Mouse (Mus musculus) neural tube, embryonic 13.5 days (tissue): Measurements from ENCODE around the gene Gpr143. TPM values are rescaled to one million over a fixed set of nuclear protein-coding genes. Genes with fewer than 3 reads are reported as not detected.

Experiments
- ATAC-seq: fragments of 200-750 bp; cut with Nextera tagmentation; 2 replicates; pipeline ENCODE4 v1.8.0; 2017; ENCODE audit warnings: low read depth, mild to moderate bottlenecking, moderate TSS enrichment, moderate library complexity
- H3K27ac ChIP-seq: fragments of 300-500 bp; sonication (generic); replicated peaks from 2 replicates; pipeline ENCODE4 v1.5.1; 2015; ENCODE audit warnings: moderate library complexity, mild to moderate bottlenecking, inconsistent platforms
- H3K27me3 ChIP-seq: fragments of 300-500 bp; sonication (generic); 2 replicates; pipeline ENCODE4 v1.6.1; 2015; ENCODE audit warnings: mild to moderate bottlenecking, inconsistent platforms
- H3K36me3 ChIP-seq: fragments of 300-500 bp; sonication (generic); 2 replicates; pipeline ENCODE4 v1.6.1; 2015; ENCODE audit warnings: mild to moderate bottlenecking, inconsistent platforms
- H3K4me1 ChIP-seq: fragments of 300-500 bp; sonication (generic); replicated peaks from 2 replicates; pipeline ENCODE4 v1.6.1; 2015; ENCODE audit warnings: inconsistent platforms
- H3K4me2 ChIP-seq: fragments of 300-500 bp; sonication (generic); 2 replicates; pipeline ENCODE4 v1.6.1; 2015; ENCODE audit warnings: inconsistent platforms, mild to moderate bottlenecking, moderate library complexity
- H3K4me3 ChIP-seq: fragments of 300-500 bp; sonication (generic); 2 replicates; pipeline ENCODE4 v1.5.1; 2015; ENCODE audit warnings: mild to moderate bottlenecking, inconsistent platforms
- H3K9ac ChIP-seq: fragments of 300-500 bp; sonication (generic); 2 replicates; pipeline ENCODE4 v1.6.1; 2015; ENCODE audit warnings: moderate library complexity, mild to moderate bottlenecking, inconsistent platforms
- H3K9me3 ChIP-seq: fragments of 300-500 bp; sonication (generic); 2 replicates; pipeline ENCODE4 v1.6.1; 2016; ENCODE audit warnings: inconsistent platforms
- WGBS: fragments of 180-500 bp; shearing (Covaris S2); methylation state at CpG from one replicate; pipeline ENCODE4 v1.1.7; 2015; 5-methylcytosine and 5-hydroxymethylcytosine counted together
- polyA plus RNA-seq: library from polyadenylated mRNA; unstranded; fragments of >200 nt; fragmentation: Nextera tagmentation; extraction: Ambion mirVana; gene quantifications from 2 replicates; pipeline ENCODE4 v1.2.1, GENCODE M21; 2015

The Gpr143 gene
- 0.18 and 0.77 TPM in 2 replicates for polyA plus RNA-seq

- Histone ChIP-seq H3K9me3 (no peaks in the 10 kb centered on the region), H3K4me3 (peak within 1 kb of the TSS; percentile 21), H3K4me1 (peaks cover 5% of the 10 kb centered on the region; the same call in 1 of the 2 replicates), H3K4me2 (peak within 1 kb of the TSS; percentile 51), H3K27ac (no peak within 1 kb of the TSS), H3K9ac (peak within 1 kb of the TSS; percentile 47), H3K27me3 (peaks cover 33% of the 10 kb centered on the region), H3K36me3 (no peaks in the 10 kb centered on the region)
- 23% methylated on average over 26 of the region's 26 CpGs for WGBS
- no peak for ATAC-seq
Observed at GRCm38 (mm10) chrX:152781720-152782403, at the start of gene Gpr143. Gene Gpr143 (plus strand): TSS chrX:152781921.

GRCm38 (mm10) chrX:152735283-152735682, 46.4 kb upstream of the Gpr143 start:
- Histone ChIP-seq H3K4me3 (no peak overlapping the region), H3K9me3 (no peaks in the 10 kb centered on the region), H3K27ac (no peak overlapping the region), H3K9ac (no peak overlapping the region), H3K4me1 (no peaks in the 10 kb centered on the region), H3K27me3 (peaks cover 44% of the 10 kb centered on the region), H3K36me3 (no peaks in the 10 kb centered on the region), H3K4me2 (no peak overlapping the region)
- no peak for ATAC-seq

- H3K4me3 ChIP-seq = no peak overlapping the region
- no peak for ATAC-seq
- H3K27me3 ChIP-seq = peaks cover 51% of the 10 kb centered on the region
- no peak overlapping the region for H3K9ac ChIP-seq
- WGBS = 74% methylated on average over 2 of the region's 2 CpGs
- H3K9me3 ChIP-seq = no peaks in the 10 kb centered on the region
- no peaks in the 10 kb centered on the region for H3K4me1 ChIP-seq
- H3K4me2 ChIP-seq = no peak overlapping the region
- H3K27ac ChIP-seq = no peak overlapping the region
- no peaks in the 10 kb centered on the region for H3K36me3 ChIP-seq
Observed at GRCm38 (mm10) chrX:152738191-152738590, 43.5 kb upstream of the Gpr143 start.

- Histone ChIP-seq H3K4me1 (no peaks in the 10 kb centered on the region), H3K36me3 (no peaks in the 10 kb centered on the region), H3K27me3 (peaks cover 57% of the 10 kb centered on the region), H3K4me3 (no peak overlapping the region), H3K9me3 (no peaks in the 10 kb centered on the region), H3K4me2 (no peak overlapping the region), H3K27ac (no peak overlapping the region), H3K9ac (no peak overlapping the region)
- no peak for ATAC-seq
- 73% methylated on average over 4 of the region's 4 CpGs for WGBS
Observed at GRCm38 (mm10) chrX:152738759-152739368, 42.9 kb upstream of the Gpr143 start.

- Histone ChIP-seq H3K27ac (no peak overlapping the region), H3K36me3 (no peaks in the 10 kb centered on the region), H3K4me1 (no peaks in the 10 kb centered on the region), H3K4me2 (no peak overlapping the region), H3K27me3 (peaks cover 63% of the 10 kb centered on the region), H3K9me3 (no peaks in the 10 kb centered on the region), H3K9ac (no peak overlapping the region), H3K4me3 (no peak overlapping the region)
- no peak for ATAC-seq
Observed at GRCm38 (mm10) chrX:152743642-152744041, 38.1 kb upstream of the Gpr143 start.

GRCm38 (mm10) chrX:152745925-152746324, 35.8 kb upstream of the Gpr143 start:
- Histone ChIP-seq H3K36me3 (no peaks in the 10 kb centered on the region), H3K9me3 (no peaks in the 10 kb centered on the region), H3K4me3 (no peak overlapping the region), H3K4me1 (no peaks in the 10 kb centered on the region), H3K27ac (no peak overlapping the region), H3K9ac (no peak overlapping the region), H3K4me2 (no peak overlapping the region), H3K27me3 (peaks cover 42% of the 10 kb centered on the region)
- ATAC-seq = no peak
- WGBS = 59% methylated on average over 2 of the region's 2 CpGs

- Histone ChIP-seq H3K4me3 (no peak overlapping the region), H3K27ac (no peak overlapping the region), H3K4me2 (no peak overlapping the region), H3K4me1 (no peaks in the 10 kb centered on the region), H3K9ac (no peak overlapping the region), H3K36me3 (no peaks in the 10 kb centered on the region), H3K27me3 (peaks cover 3% of the 10 kb centered on the region; the same call in 1 of the 2 replicates), H3K9me3 (no peaks in the 10 kb centered on the region)
- WGBS = 91% methylated on average over 1 of the region's 1 CpGs
- no peak for ATAC-seq
Observed at GRCm38 (mm10) chrX:152755819-152756218, 25.9 kb upstream of the Gpr143 start.

- H3K27ac ChIP-seq = no peak overlapping the region
- no peaks in the 10 kb centered on the region for H3K4me1 ChIP-seq
- 92% methylated on average over 5 of the region's 5 CpGs for WGBS
- ATAC-seq = no peak
- H3K9ac ChIP-seq = no peak overlapping the region
- no peak overlapping the region for H3K4me2 ChIP-seq
- H3K36me3 ChIP-seq = no peaks in the 10 kb centered on the region
- no peak overlapping the region for H3K4me3 ChIP-seq
- peaks cover 3% of the 10 kb centered on the region; the same call in 1 of the 2 replicates for H3K27me3 ChIP-seq
- no peaks in the 10 kb centered on the region for H3K9me3 ChIP-seq
Observed at GRCm38 (mm10) chrX:152756293-152756692, 25.4 kb upstream of the Gpr143 start.

GRCm38 (mm10) chrX:152762437-152762836, 19.3 kb upstream of the Gpr143 start:
- Histone ChIP-seq H3K4me3 (no peak overlapping the region), H3K4me2 (no peak overlapping the region), H3K9ac (no peak overlapping the region), H3K27me3 (peaks cover 10% of the 10 kb centered on the region), H3K9me3 (no peaks in the 10 kb centered on the region), H3K36me3 (no peaks in the 10 kb centered on the region), H3K27ac (no peak overlapping the region), H3K4me1 (no peaks in the 10 kb centered on the region)
- ATAC-seq = no peak
- WGBS = 31% methylated on average over 2 of the region's 2 CpGs

GRCm38 (mm10) chrX:152762855-152763254, 18.9 kb upstream of the Gpr143 start:
- no peak overlapping the region for H3K27ac ChIP-seq
- ATAC-seq = no peak
- no peaks in the 10 kb centered on the region for H3K9me3 ChIP-seq
- H3K4me1 ChIP-seq = no peaks in the 10 kb centered on the region
- peaks cover 14% of the 10 kb centered on the region for H3K27me3 ChIP-seq
- 64% methylated on average over 2 of the region's 2 CpGs for WGBS
- no peaks in the 10 kb centered on the region for H3K36me3 ChIP-seq
- H3K4me2 ChIP-seq = no peak overlapping the region
- H3K9ac ChIP-seq = no peak overlapping the region
- H3K4me3 ChIP-seq = no peak overlapping the region

GRCm38 (mm10) chrX:152764171-152764570, 17.6 kb upstream of the Gpr143 start:
- no peak for ATAC-seq
- WGBS = 46% methylated on average over 2 of the region's 2 CpGs
- H3K4me3 ChIP-seq = no peak overlapping the region

GRCm38 (mm10) chrX:152768891-152769599, 12.7 kb upstream of the Gpr143 start, which contains the start of gene Shroom2:
Gene Shroom2 (minus strand): TSS chrX:152769465.
- no peak within 1 kb of the TSS for H3K27ac ChIP-seq
- H3K4me1 ChIP-seq = no peaks in the 10 kb centered on the region
- no peaks in the 10 kb centered on the region for H3K9me3 ChIP-seq
- no peak; the same call in none of the 2 replicates for ATAC-seq
- peak within 1 kb of the TSS; percentile 54 for H3K4me3 ChIP-seq
- 25% methylated on average over 52 of the region's 55 CpGs for WGBS
- no peaks in the 10 kb centered on the region for H3K36me3 ChIP-seq
- H3K9ac ChIP-seq = peak within 1 kb of the TSS; percentile 66
- peak within 1 kb of the TSS; percentile 74 for H3K4me2 ChIP-seq
- H3K27me3 ChIP-seq = peaks cover 57% of the 10 kb centered on the region

More at GRCm38 (mm10) chrX:152764171-152764570, 17.6 kb upstream of the Gpr143 start:
- Histone ChIP-seq H3K9me3 (no peaks in the 10 kb centered on the region), H3K4me2 (no peak overlapping the region), H3K9ac (no peak overlapping the region), H3K4me1 (no peaks in the 10 kb centered on the region), H3K27ac (no peak overlapping the region), H3K27me3 (peaks cover 27% of the 10 kb centered on the region), H3K36me3 (no peaks in the 10 kb centered on the region)
